Mouse (Mus musculus): ENCODE data around the gene Kdm8.

DNA sequence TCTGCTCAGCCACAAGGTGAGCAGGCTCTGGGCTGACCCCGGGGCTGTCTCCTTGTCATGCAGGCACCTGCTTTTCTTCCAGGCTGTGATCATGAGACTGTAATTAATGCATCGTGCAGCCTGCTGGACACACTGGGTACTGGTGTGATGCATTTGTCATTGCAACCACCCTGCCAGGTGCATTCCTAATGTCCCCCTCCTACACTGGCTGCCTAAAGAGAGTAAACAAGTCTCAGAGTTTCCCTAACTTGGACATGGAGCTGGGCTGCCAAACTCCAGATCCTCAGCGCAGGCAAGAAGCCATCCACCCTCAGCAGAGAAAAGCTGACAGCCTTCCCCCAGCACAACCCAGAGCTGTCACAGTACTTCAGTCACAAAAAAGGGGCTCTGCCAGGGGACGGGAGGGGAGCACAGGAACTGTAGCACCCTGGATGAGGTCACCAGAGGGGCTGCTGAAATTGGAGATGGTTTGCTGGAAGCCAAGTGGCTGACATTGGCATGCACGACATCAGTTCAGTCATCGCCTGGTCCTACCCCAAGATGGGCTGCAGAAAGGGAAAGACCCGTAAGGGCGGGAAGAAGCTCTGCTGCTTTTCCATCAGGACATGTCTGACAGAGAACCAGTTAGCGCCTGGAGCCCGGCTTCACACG is 31.2 kb downstream of the Kdm8 start:
- no peak for TF ChIP-seq CTCF (IDR thresholded peaks at IDR 0.05; ENCODE audit: extremely low read depth, insufficient read length, insufficient replicate concordance, low read depth, low read length)
- no peak for TF ChIP-seq POLR2A (IDR thresholded peaks at IDR 0.05; ENCODE audit: low read depth, low read length)
